Mouse (Mus musculus): ENCODE data around the gene Rbfox1. TPM values are rescaled to one million over a fixed set of nuclear protein-coding genes. Genes with fewer than 3 reads are reported as not detected.

Rbfox1 gene
- polyA plus RNA-seq, 1 experiment from 2014 or later: 3.9 TPM

DNA sequence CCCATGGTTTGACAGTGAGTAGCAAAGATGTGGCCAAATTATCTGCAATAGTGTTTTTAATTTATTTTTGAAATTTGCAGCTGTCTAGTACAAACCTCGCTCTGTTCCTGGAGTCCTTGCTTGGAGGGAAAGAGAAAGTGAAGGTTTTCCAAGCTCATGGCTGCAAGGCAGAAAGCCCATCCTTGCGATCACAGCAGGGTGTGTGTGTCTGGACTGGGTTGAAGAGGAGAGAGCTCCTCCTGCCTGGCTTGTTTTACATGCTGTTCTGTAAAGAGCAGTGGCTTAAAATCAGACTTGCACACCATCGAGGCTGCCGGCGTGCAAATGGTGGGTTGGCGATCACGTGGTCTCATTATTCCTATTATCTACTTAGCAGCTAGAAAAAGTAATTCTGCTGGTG lies 249.9 kb downstream of the Rbfox1 start:
- no peak overlapping the region for H3K9ac ChIP-seq (ENCODE audit: low read depth, low read length)
- WGBS: 79% methylated on average over 7 of the region's 7 CpGs
- H3K4me1 ChIP-seq (ENCODE audit: control insufficient read depth, insufficient read depth, low read length): no peaks in the 10 kb centered on the region
- H3K36me3 ChIP-seq (ENCODE audit: control insufficient read depth, insufficient read depth, low read length): no peaks in the 10 kb centered on the region
- H3K27ac ChIP-seq (ENCODE audit: low read length): no peak overlapping the region
- H3K4me3 ChIP-seq (ENCODE audit: low read length): no peak overlapping the region
- no peaks in the 10 kb centered on the region for H3K27me3 ChIP-seq (replicated peaks; ENCODE audit: control insufficient read depth, insufficient read depth, low read length)
- no peaks in the 10 kb centered on the region for H3K9me3 ChIP-seq (ENCODE audit: control insufficient read depth, low read length)
- H3K4me2 ChIP-seq (ENCODE audit: low read depth, low read length): no peak overlapping the region
- no peak for ATAC-seq

DNA sequence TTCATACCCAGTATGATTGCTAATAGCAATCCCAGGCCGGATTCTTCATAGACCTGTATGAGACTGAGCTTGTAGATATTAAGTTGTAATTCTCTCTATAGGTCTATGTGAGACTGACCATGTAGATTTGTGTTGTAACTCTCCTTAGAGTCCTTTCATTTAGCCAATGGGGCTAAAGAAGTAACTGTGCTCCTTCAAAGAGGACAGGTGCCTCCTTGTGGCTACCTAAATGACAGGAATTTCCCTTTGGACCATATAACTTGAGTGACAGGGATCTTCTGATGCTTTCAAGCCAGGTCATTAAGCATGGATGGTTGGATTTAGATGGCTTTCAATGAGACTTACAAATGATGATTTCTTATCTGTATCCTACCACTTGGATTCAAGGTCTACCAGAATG lies 254.3 kb downstream of the Rbfox1 start:
- no peak for ATAC-seq
- no peaks in the 10 kb centered on the region for H3K4me1 ChIP-seq (ENCODE audit: control insufficient read depth, insufficient read depth, low read length)
- H3K27me3 ChIP-seq (replicated peaks; ENCODE audit: control insufficient read depth, insufficient read depth, low read length): no peaks in the 10 kb centered on the region
- no peak overlapping the region for H3K27ac ChIP-seq (ENCODE audit: low read length)
- 79% methylated on average over 1 of the region's 1 CpGs for WGBS
- H3K9ac ChIP-seq (ENCODE audit: low read depth, low read length): no peak overlapping the region
- H3K4me2 ChIP-seq (ENCODE audit: low read depth, low read length): no peak overlapping the region
- H3K36me3 ChIP-seq (ENCODE audit: control insufficient read depth, insufficient read depth, low read length): no peaks in the 10 kb centered on the region
- H3K4me3 ChIP-seq (ENCODE audit: low read length): no peak overlapping the region
- H3K9me3 ChIP-seq (ENCODE audit: control insufficient read depth, low read length): no peaks in the 10 kb centered on the region

DNA sequence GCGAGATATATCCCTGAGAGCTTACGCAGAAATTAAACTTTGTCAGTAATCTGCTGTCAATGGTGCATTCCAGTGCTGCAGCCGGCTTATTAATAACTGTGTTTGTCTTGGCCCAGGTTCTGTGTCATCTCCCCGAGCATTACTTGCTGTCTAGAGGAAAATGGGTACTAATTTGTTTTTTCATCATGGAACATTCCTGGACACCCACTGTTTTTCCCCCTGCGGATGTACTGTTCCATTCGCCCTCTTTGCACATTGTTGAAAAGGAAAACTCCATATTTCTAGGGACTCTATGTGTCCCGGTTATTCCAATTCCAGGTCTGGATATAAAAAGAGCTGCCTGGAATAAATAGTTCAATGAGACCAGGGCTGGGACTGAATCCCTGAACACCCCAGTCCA lies 262.8 kb downstream of the Rbfox1 start:
- H3K27ac ChIP-seq (ENCODE audit: low read length): no peak overlapping the region
- H3K27me3 ChIP-seq (replicated peaks; ENCODE audit: control insufficient read depth, insufficient read depth, low read length): no peaks in the 10 kb centered on the region
- no peak overlapping the region for H3K9ac ChIP-seq (ENCODE audit: low read depth, low read length)
- no peaks in the 10 kb centered on the region for H3K4me1 ChIP-seq (ENCODE audit: control insufficient read depth, insufficient read depth, low read length)
- WGBS: 68% methylated on average over 7 of the region's 7 CpGs
- no peak overlapping the region for H3K4me3 ChIP-seq (ENCODE audit: low read length)
- no peak overlapping the region for H3K4me2 ChIP-seq (ENCODE audit: low read depth, low read length)
- H3K9me3 ChIP-seq (ENCODE audit: control insufficient read depth, low read length): no peaks in the 10 kb centered on the region
- H3K36me3 ChIP-seq (ENCODE audit: control insufficient read depth, insufficient read depth, low read length): no peaks in the 10 kb centered on the region
- ATAC-seq: no peak

DNA sequence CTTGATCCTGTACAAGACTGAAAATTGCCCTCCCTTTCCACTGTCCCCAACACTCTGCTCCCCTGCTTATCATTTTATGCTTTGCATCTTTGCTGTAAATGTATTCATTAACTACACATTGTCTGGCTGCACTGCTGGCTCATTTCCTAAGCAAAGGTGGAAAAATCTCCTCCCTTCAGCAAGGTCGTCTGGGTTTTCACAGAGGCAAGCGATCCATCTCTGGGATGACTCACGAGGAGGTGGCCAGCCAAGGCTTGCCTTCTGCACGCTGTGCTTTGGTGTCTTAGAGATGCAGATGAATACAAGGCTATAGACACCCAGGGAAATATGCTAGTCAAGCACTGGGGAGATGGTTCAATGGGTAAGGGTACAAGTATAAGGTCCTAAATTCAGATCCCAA lies 264.2 kb downstream of the Rbfox1 start:
- WGBS: 66% methylated on average over 4 of the region's 4 CpGs
- H3K4me2 ChIP-seq (ENCODE audit: low read depth, low read length): no peak overlapping the region
- ATAC-seq: no peak
- H3K9me3 ChIP-seq (ENCODE audit: control insufficient read depth, low read length): no peaks in the 10 kb centered on the region
- H3K4me1 ChIP-seq (ENCODE audit: control insufficient read depth, insufficient read depth, low read length): no peaks in the 10 kb centered on the region
- no peak overlapping the region for H3K4me3 ChIP-seq (ENCODE audit: low read length)
- no peak overlapping the region for H3K9ac ChIP-seq (ENCODE audit: low read depth, low read length)
- H3K27me3 ChIP-seq (replicated peaks; ENCODE audit: control insufficient read depth, insufficient read depth, low read length): no peaks in the 10 kb centered on the region
- H3K27ac ChIP-seq (ENCODE audit: low read length): no peak overlapping the region
- no peaks in the 10 kb centered on the region for H3K36me3 ChIP-seq (ENCODE audit: control insufficient read depth, insufficient read depth, low read length)

DNA sequence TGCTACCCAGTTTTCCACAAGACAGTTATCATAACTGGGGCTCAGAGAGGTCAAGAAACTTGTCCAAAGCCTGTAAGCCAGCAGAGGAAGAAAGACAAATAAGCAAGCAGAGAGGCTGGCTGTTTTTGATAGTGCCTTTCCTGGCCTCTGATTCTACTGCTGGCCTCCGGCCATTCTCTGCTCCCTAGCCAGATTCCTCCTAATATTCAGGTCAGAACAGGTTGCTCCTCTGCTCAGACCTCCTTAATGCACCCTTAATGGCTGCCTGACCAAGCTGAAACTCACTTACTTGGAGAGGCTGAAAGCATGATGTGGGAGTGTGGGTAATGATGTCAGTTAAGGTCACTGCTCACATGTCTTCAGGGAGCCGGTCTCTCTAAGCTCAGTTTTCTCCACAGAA lies 270.4 kb downstream of the Rbfox1 start:
- WGBS: 77% methylated on average over 2 of the region's 2 CpGs
- ATAC-seq: no peak
- H3K9ac ChIP-seq (ENCODE audit: low read depth, low read length): no peak overlapping the region
- H3K36me3 ChIP-seq (ENCODE audit: control insufficient read depth, insufficient read depth, low read length): no peaks in the 10 kb centered on the region
- no peaks in the 10 kb centered on the region for H3K4me1 ChIP-seq (ENCODE audit: control insufficient read depth, insufficient read depth, low read length)
- H3K4me3 ChIP-seq (ENCODE audit: low read length): no peak overlapping the region
- no peaks in the 10 kb centered on the region for H3K9me3 ChIP-seq (ENCODE audit: control insufficient read depth, low read length)
- no peak overlapping the region for H3K4me2 ChIP-seq (ENCODE audit: low read depth, low read length)
- no peaks in the 10 kb centered on the region for H3K27me3 ChIP-seq (replicated peaks; ENCODE audit: control insufficient read depth, insufficient read depth, low read length)
- H3K27ac ChIP-seq (ENCODE audit: low read length): no peak overlapping the region

DNA sequence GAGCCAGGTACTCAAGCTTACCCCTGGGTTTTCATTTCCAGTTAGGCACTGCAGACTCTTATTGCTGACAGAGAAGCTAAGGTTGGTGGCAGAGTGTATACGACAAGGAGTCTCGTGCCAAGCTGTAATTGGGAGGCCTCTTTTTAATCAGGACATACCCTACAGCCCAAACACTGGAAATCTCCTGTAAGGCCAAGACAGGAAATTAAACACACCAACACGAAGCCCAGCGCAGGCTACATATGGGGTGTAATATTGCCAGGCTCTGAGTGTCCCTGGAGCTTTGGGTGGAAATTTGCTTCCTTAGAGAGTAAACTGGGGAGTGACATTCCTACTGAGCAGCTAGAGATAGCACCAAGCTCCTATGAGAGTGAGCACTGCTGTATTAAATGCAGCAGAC lies 279.3 kb downstream of the Rbfox1 start:
- Histone ChIP-seq H3K4me1 (ENCODE audit: control insufficient read depth, insufficient read depth, low read length) (no peaks in the 10 kb centered on the region), H3K27ac (ENCODE audit: low read length) (no peak overlapping the region), H3K9me3 (ENCODE audit: control insufficient read depth, low read length) (no peaks in the 10 kb centered on the region), H3K36me3 (ENCODE audit: control insufficient read depth, insufficient read depth, low read length) (no peaks in the 10 kb centered on the region), H3K4me3 (ENCODE audit: low read length) (no peak overlapping the region), H3K9ac (ENCODE audit: low read depth, low read length) (no peak overlapping the region), H3K4me2 (ENCODE audit: low read depth, low read length) (no peak overlapping the region), H3K27me3 (replicated peaks; ENCODE audit: control insufficient read depth, insufficient read depth, low read length) (no peaks in the 10 kb centered on the region)
- ATAC-seq: no peak
- 76% methylated on average over 4 of the region's 4 CpGs for WGBS

DNA sequence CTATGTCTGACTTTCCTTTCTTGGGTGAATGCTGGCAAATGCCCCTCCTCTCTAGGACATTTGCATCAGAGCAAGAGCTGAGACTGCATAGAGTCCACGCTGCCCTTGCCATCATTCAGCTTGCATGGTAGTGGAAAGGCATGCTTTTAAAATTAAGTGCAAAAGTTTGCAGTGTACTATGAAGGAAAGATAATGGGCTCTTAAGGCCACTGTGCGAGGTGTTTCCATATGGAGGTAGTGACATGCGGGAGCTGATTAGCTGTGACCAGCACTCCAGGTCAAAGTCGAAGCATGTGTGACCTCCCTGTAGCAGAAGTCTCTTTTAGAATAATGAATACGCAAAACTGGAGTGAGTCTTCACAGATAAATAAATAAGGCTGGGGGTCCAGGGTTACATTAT lies 284.2 kb downstream of the Rbfox1 start:
- no peaks in the 10 kb centered on the region for H3K27me3 ChIP-seq (replicated peaks; ENCODE audit: control insufficient read depth, insufficient read depth, low read length)
- no peaks in the 10 kb centered on the region for H3K4me1 ChIP-seq (ENCODE audit: control insufficient read depth, insufficient read depth, low read length)
- no peaks in the 10 kb centered on the region for H3K36me3 ChIP-seq (ENCODE audit: control insufficient read depth, insufficient read depth, low read length)
- ATAC-seq: no peak
- no peak overlapping the region for H3K27ac ChIP-seq (ENCODE audit: low read length)
- H3K4me3 ChIP-seq (ENCODE audit: low read length): no peak overlapping the region
- WGBS: 82% methylated on average over 5 of the region's 5 CpGs
- H3K9me3 ChIP-seq (ENCODE audit: control insufficient read depth, low read length): no peaks in the 10 kb centered on the region
- H3K4me2 ChIP-seq (ENCODE audit: low read depth, low read length): no peak overlapping the region
- H3K9ac ChIP-seq (ENCODE audit: low read depth, low read length): no peak overlapping the region

DNA sequence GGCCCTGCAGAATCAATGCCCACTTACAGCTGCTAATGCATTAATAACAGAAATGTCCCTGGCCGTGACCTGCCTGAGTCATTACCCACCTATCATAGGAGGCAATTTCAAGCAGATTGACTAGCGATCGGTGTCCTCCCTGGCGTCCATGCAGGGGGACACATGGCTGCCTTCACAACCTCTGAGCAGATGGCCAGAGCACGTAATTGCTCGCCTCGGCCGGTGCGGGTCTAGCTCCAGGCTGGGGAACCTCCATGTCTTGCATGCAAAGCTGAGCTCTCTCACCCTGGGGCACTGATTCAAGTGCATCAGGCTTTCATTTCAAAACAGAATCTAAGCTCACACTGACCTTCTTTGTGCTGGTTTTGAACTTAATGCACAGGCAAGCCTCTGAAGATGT lies 295.7 kb downstream of the Rbfox1 start:
- no peaks in the 10 kb centered on the region for H3K27me3 ChIP-seq (replicated peaks; ENCODE audit: control insufficient read depth, insufficient read depth, low read length)
- H3K4me2 ChIP-seq (ENCODE audit: low read depth, low read length): no peak overlapping the region
- no peak overlapping the region for H3K27ac ChIP-seq (ENCODE audit: low read length)
- H3K36me3 ChIP-seq (ENCODE audit: control insufficient read depth, insufficient read depth, low read length): no peaks in the 10 kb centered on the region
- 86% methylated on average over 9 of the region's 9 CpGs for WGBS
- no peak overlapping the region for H3K4me3 ChIP-seq (ENCODE audit: low read length)
- no peaks in the 10 kb centered on the region for H3K9me3 ChIP-seq (ENCODE audit: control insufficient read depth, low read length)
- no peak for ATAC-seq
- H3K9ac ChIP-seq (ENCODE audit: low read depth, low read length): no peak overlapping the region
- no peaks in the 10 kb centered on the region for H3K4me1 ChIP-seq (ENCODE audit: control insufficient read depth, insufficient read depth, low read length)

DNA sequence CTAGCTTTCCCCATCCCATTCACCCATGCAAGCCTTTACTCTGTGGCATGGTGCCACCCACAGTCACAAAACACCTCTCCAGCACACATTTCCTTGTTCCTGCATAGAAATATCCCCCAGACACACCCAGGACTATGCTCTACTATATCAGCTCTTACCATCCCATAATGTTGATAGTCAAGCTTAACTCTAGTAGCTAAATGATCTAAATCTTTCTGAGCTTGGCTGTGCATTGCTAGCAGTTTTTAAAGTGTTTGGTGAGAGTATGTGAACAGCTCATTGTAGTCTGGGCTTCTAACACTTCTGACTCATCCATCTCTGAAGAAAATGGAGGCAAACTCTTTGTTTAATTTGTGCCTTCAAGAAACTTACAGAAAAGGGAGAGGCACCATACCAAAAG lies 297.2 kb downstream of the Rbfox1 start:
- Histone ChIP-seq H3K4me2 (ENCODE audit: low read depth, low read length) (no peak overlapping the region), H3K27me3 (replicated peaks; ENCODE audit: control insufficient read depth, insufficient read depth, low read length) (no peaks in the 10 kb centered on the region)

DNA sequence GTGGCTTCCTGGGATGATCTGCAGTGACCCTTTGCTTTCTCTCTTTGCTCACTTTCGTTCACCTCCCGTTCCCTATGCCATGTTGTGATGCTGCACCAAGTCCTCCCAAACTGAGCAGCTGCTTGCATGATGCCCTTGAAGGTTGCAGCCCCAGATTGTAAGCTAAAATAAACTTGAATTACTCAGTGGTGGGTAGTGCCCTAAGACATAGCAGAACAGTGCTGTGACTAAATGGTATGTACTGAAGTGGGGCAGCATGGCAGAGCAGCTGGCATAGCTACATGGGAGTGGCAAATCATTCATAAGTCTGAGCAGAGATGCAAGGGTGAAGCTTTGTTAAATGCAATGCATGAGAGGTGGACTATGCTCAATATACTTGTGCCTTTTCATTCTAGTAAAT lies 307.2 kb downstream of the Rbfox1 start:
- H3K4me2 ChIP-seq (ENCODE audit: low read depth, low read length): no peak overlapping the region
- no peak overlapping the region for H3K9ac ChIP-seq (ENCODE audit: low read depth, low read length)
- 86% methylated on average over 2 of the region's 2 CpGs for WGBS
- no peaks in the 10 kb centered on the region for H3K36me3 ChIP-seq (ENCODE audit: control insufficient read depth, insufficient read depth, low read length)
- no peak for ATAC-seq
- no peak overlapping the region for H3K27ac ChIP-seq (ENCODE audit: low read length)
- H3K27me3 ChIP-seq (replicated peaks; ENCODE audit: control insufficient read depth, insufficient read depth, low read length): no peaks in the 10 kb centered on the region
- no peak overlapping the region for H3K4me3 ChIP-seq (ENCODE audit: low read length)
- no peaks in the 10 kb centered on the region for H3K4me1 ChIP-seq (ENCODE audit: control insufficient read depth, insufficient read depth, low read length)
- no peaks in the 10 kb centered on the region for H3K9me3 ChIP-seq (ENCODE audit: control insufficient read depth, low read length)

More for the DNA sequence above, 297.2 kb downstream of the Rbfox1 start:
- Histone ChIP-seq H3K9me3 (ENCODE audit: control insufficient read depth, low read length) (no peaks in the 10 kb centered on the region), H3K27ac (ENCODE audit: low read length) (no peak overlapping the region), H3K36me3 (ENCODE audit: control insufficient read depth, insufficient read depth, low read length) (no peaks in the 10 kb centered on the region), H3K4me3 (ENCODE audit: low read length) (no peak overlapping the region), H3K4me1 (ENCODE audit: control insufficient read depth, insufficient read depth, low read length) (no peaks in the 10 kb centered on the region), H3K9ac (ENCODE audit: low read depth, low read length) (no peak overlapping the region)
- ATAC-seq: no peak
